Mouse (Mus musculus): Measurements from ENCODE around the gene Tcf20. TPM values are rescaled to one million over a fixed set of nuclear protein-coding genes. Genes with fewer than 3 reads are reported as not detected.

Tcf20 gene
- polyA plus RNA-seq (2015; fragmentation: Nextera tagmentation; extraction: Ambion mirVana) = 13.0 and 13.6 TPM in 2 replicates

GRCm38 (mm10) chr15:82987732-82988112, at the start of gene Tcf20:
Gene Tcf20 (minus strand): TSS chr15:82987872.
- 0% methylated on average over 20 of the region's 20 CpGs for WGBS
- peak within 1 kb of the TSS; percentile 46 for H3K4me3 ChIP-seq (ENCODE audit: low read depth, low read length)
- H3K4me1 ChIP-seq (ENCODE audit: control insufficient read depth, insufficient read depth, low read length) = peaks cover 54% of the 10 kb centered on the region
- H3K27me3 ChIP-seq (ENCODE audit: control insufficient read depth, insufficient read depth, low read depth, low read length) = no peaks in the 10 kb centered on the region
- peak within 1 kb of the TSS; percentile 43 for H3K27ac ChIP-seq (ENCODE audit: low read length)
- peak within 1 kb of the TSS; percentile 66 for H3K9ac ChIP-seq (ENCODE audit: low read depth, low read length)
- ATAC-seq = peak; percentile 91
- H3K36me3 ChIP-seq (ENCODE audit: control insufficient read depth, insufficient read depth, low read length) = no peaks in the 10 kb centered on the region
- H3K9me3 ChIP-seq (replicated peaks; ENCODE audit: control insufficient read depth, low read length, poor library complexity, severe bottlenecking) = no peaks in the 10 kb centered on the region
- peak within 1 kb of the TSS; percentile 89 for H3K4me2 ChIP-seq (ENCODE audit: low read length)

GRCm38 (mm10) chr15:83036900-83037519, 49.3 kb upstream of the Tcf20 start:
- no peaks in the 10 kb centered on the region; the same call in 1 of the 2 replicates for H3K27me3 ChIP-seq (ENCODE audit: control insufficient read depth, insufficient read depth, low read depth, low read length)
- H3K4me3 ChIP-seq (ENCODE audit: low read depth, low read length) = no peak overlapping the region
- no peaks in the 10 kb centered on the region for H3K36me3 ChIP-seq (ENCODE audit: control insufficient read depth, insufficient read depth, low read length)
- H3K4me1 ChIP-seq (ENCODE audit: control insufficient read depth, insufficient read depth, low read length) = peaks cover 31% of the 10 kb centered on the region
- no peak for ATAC-seq
- no peak overlapping the region for H3K27ac ChIP-seq (ENCODE audit: low read length)
- H3K9me3 ChIP-seq (replicated peaks; ENCODE audit: control insufficient read depth, low read length, poor library complexity, severe bottlenecking) = no peaks in the 10 kb centered on the region
- WGBS = 72% methylated on average over 14 of the region's 14 CpGs
- H3K4me2 ChIP-seq (ENCODE audit: low read length) = no peak overlapping the region
- H3K9ac ChIP-seq (ENCODE audit: low read depth, low read length) = no peak overlapping the region

- H3K4me3 ChIP-seq (ENCODE audit: low read depth, low read length) = no peak overlapping the region
- H3K36me3 ChIP-seq (ENCODE audit: control insufficient read depth, insufficient read depth, low read length) = no peaks in the 10 kb centered on the region
- H3K27me3 ChIP-seq (ENCODE audit: control insufficient read depth, insufficient read depth, low read depth, low read length) = no peaks in the 10 kb centered on the region; the same call in 1 of the 2 replicates
- H3K9me3 ChIP-seq (replicated peaks; ENCODE audit: control insufficient read depth, low read length, poor library complexity, severe bottlenecking) = no peaks in the 10 kb centered on the region
- no peak overlapping the region for H3K4me2 ChIP-seq (ENCODE audit: low read length)
- no peak overlapping the region for H3K27ac ChIP-seq (ENCODE audit: low read length)
- H3K9ac ChIP-seq (ENCODE audit: low read depth, low read length) = no peak overlapping the region
- no peak for ATAC-seq
- 64% methylated on average over 7 of the region's 7 CpGs for WGBS
- peaks cover 31% of the 10 kb centered on the region for H3K4me1 ChIP-seq (ENCODE audit: control insufficient read depth, insufficient read depth, low read length)
Observed at GRCm38 (mm10) chr15:83036089-83036488, 48.4 kb upstream of the Tcf20 start.

- Histone ChIP-seq H3K4me2 (ENCODE audit: low read length) (peak overlapping the region; percentile 30), H3K9me3 (replicated peaks; ENCODE audit: control insufficient read depth, low read length, poor library complexity, severe bottlenecking) (no peaks in the 10 kb centered on the region), H3K4me3 (ENCODE audit: low read depth, low read length) (no peak overlapping the region), H3K27me3 (ENCODE audit: control insufficient read depth, insufficient read depth, low read depth, low read length) (no peaks in the 10 kb centered on the region; the same call in 1 of the 2 replicates), H3K9ac (ENCODE audit: low read depth, low read length) (peak overlapping the region; percentile 53; the same call in 1 of the 2 replicates), H3K27ac (ENCODE audit: low read length) (peak overlapping the region; percentile 63), H3K4me1 (ENCODE audit: control insufficient read depth, insufficient read depth, low read length) (peaks cover 35% of the 10 kb centered on the region), H3K36me3 (ENCODE audit: control insufficient read depth, insufficient read depth, low read length) (no peaks in the 10 kb centered on the region)
- WGBS = 2% methylated on average over 17 of the region's 17 CpGs
- ATAC-seq = peak; percentile 61
Observed at GRCm38 (mm10) chr15:83034275-83034977, 46.8 kb upstream of the Tcf20 start.

- H3K4me2 ChIP-seq (ENCODE audit: low read length) = peak within 1 kb of the TSS; percentile 11; the same call in 1 of the 2 replicates
- ATAC-seq = no peak
- no peak within 1 kb of the TSS for H3K4me3 ChIP-seq (ENCODE audit: low read depth, low read length)
- H3K9ac ChIP-seq (ENCODE audit: low read depth, low read length) = peak within 1 kb of the TSS; percentile 35; the same call in 1 of the 2 replicates
- peaks cover 35% of the 10 kb centered on the region for H3K4me1 ChIP-seq (ENCODE audit: control insufficient read depth, insufficient read depth, low read length)
- 19% methylated on average over 17 of the region's 17 CpGs for WGBS
- H3K9me3 ChIP-seq (replicated peaks; ENCODE audit: control insufficient read depth, low read length, poor library complexity, severe bottlenecking) = no peaks in the 10 kb centered on the region
- H3K27me3 ChIP-seq (ENCODE audit: control insufficient read depth, insufficient read depth, low read depth, low read length) = no peaks in the 10 kb centered on the region; the same call in 1 of the 2 replicates
- H3K36me3 ChIP-seq (ENCODE audit: control insufficient read depth, insufficient read depth, low read length) = no peaks in the 10 kb centered on the region
- H3K27ac ChIP-seq (ENCODE audit: low read length) = peak within 1 kb of the TSS; percentile 63
Observed at GRCm38 (mm10) chr15:83032981-83033541, 45.4 kb upstream of the Tcf20 start, which contains the start of gene Nfam1. Gene Nfam1 (minus strand): TSS chr15:83033306.

- WGBS = 59% methylated on average over 4 of the region's 4 CpGs
Observed at GRCm38 (mm10) chr15:83030884-83031283, 43.2 kb upstream of the Tcf20 start.

GRCm38 (mm10) chr15:83029725-83030718, 42.4 kb upstream of the Tcf20 start:
- Histone ChIP-seq H3K4me1 (ENCODE audit: control insufficient read depth, insufficient read depth, low read length) (peaks cover 45% of the 10 kb centered on the region), H3K27ac (ENCODE audit: low read length) (peak overlapping the region; percentile 62), H3K9ac (ENCODE audit: low read depth, low read length) (0 out of 2 replicates have a peak overlapping the region, but pooled peaks have one; percentile 35), H3K4me3 (ENCODE audit: low read depth, low read length) (no peak overlapping the region), H3K4me2 (ENCODE audit: low read length) (no peak overlapping the region), H3K36me3 (ENCODE audit: control insufficient read depth, insufficient read depth, low read length) (no peaks in the 10 kb centered on the region), H3K27me3 (ENCODE audit: control insufficient read depth, insufficient read depth, low read depth, low read length) (no peaks in the 10 kb centered on the region; the same call in 1 of the 2 replicates), H3K9me3 (replicated peaks; ENCODE audit: control insufficient read depth, low read length, poor library complexity, severe bottlenecking) (no peaks in the 10 kb centered on the region)
- WGBS = 18% methylated on average over 11 of the region's 11 CpGs
- no peak for ATAC-seq

More at GRCm38 (mm10) chr15:83030884-83031283, 43.2 kb upstream of the Tcf20 start:
- ATAC-seq = no peak
- H3K9me3 ChIP-seq (replicated peaks; ENCODE audit: control insufficient read depth, low read length, poor library complexity, severe bottlenecking) = no peaks in the 10 kb centered on the region
- H3K27ac ChIP-seq (ENCODE audit: low read length) = no peak overlapping the region
- no peak overlapping the region for H3K4me3 ChIP-seq (ENCODE audit: low read depth, low read length)
- no peaks in the 10 kb centered on the region; the same call in 1 of the 2 replicates for H3K27me3 ChIP-seq (ENCODE audit: control insufficient read depth, insufficient read depth, low read depth, low read length)
- no peak overlapping the region for H3K4me2 ChIP-seq (ENCODE audit: low read length)
- H3K36me3 ChIP-seq (ENCODE audit: control insufficient read depth, insufficient read depth, low read length) = no peaks in the 10 kb centered on the region
- peaks cover 42% of the 10 kb centered on the region for H3K4me1 ChIP-seq (ENCODE audit: control insufficient read depth, insufficient read depth, low read length)
- no peak overlapping the region for H3K9ac ChIP-seq (ENCODE audit: low read depth, low read length)

- Histone ChIP-seq H3K4me2 (ENCODE audit: low read length) (no peak overlapping the region), H3K9me3 (replicated peaks; ENCODE audit: control insufficient read depth, low read length, poor library complexity, severe bottlenecking) (no peaks in the 10 kb centered on the region), H3K4me1 (ENCODE audit: control insufficient read depth, insufficient read depth, low read length) (peaks cover 35% of the 10 kb centered on the region), H3K9ac (ENCODE audit: low read depth, low read length) (no peak overlapping the region), H3K4me3 (ENCODE audit: low read depth, low read length) (no peak overlapping the region), H3K27me3 (ENCODE audit: control insufficient read depth, insufficient read depth, low read depth, low read length) (no peaks in the 10 kb centered on the region), H3K27ac (ENCODE audit: low read length) (no peak overlapping the region), H3K36me3 (ENCODE audit: control insufficient read depth, insufficient read depth, low read length) (no peaks in the 10 kb centered on the region)
- 35% methylated on average over 8 of the region's 8 CpGs for WGBS
- ATAC-seq = no peak
Observed at GRCm38 (mm10) chr15:83026129-83026528, 38.5 kb upstream of the Tcf20 start.

Data from midbrain, embryonic 16.5 days (tissue).